Mouse (Mus musculus): ENCODE data around the gene Pigs.

The Pigs gene

GRCm38 (mm10) chr11:78337040-78337439, 8.8 kb downstream of the Pigs start:
- DNase-seq (ENCODE audit: low spot score), result no peak

- no peak for DNase-seq (ENCODE audit: low spot score)
Observed at GRCm38 (mm10) chr11:78341702-78342101, 13.5 kb downstream of the Pigs start.

GRCm38 (mm10) chr11:78343381-78344327, 15.4 kb downstream of the Pigs start, which contains the start of gene Unc119:
Gene Unc119 (plus strand): TSS chr11:78343482.
- DNase-seq (ENCODE audit: low spot score), result peak; percentile 67

GRCm38 (mm10) chr11:78344328-78344889, 16.2 kb downstream of the Pigs start:
- DNase-seq (ENCODE audit: low spot score), result no peak

- no peak for DNase-seq (ENCODE audit: low spot score)
Observed at GRCm38 (mm10) chr11:78344890-78345715, 16.9 kb downstream of the Pigs start.

- no peak for DNase-seq (ENCODE audit: low spot score)
Observed at GRCm38 (mm10) chr11:78345801-78346200, 17.6 kb downstream of the Pigs start.

GRCm38 (mm10) chr11:78346326-78347069, 18.3 kb downstream of the Pigs start:
- no peak for DNase-seq (ENCODE audit: low spot score)

- DNase-seq (ENCODE audit: low spot score), result peak; percentile 60
Observed at GRCm38 (mm10) chr11:78347070-78347754, 19.0 kb downstream of the Pigs start.

GRCm38 (mm10) chr11:78347908-78348307, 19.7 kb downstream of the Pigs start:
- DNase-seq (ENCODE audit: low spot score), result no peak

- no peak for DNase-seq (ENCODE audit: low spot score)
Observed at GRCm38 (mm10) chr11:78348474-78348873, 20.3 kb downstream of the Pigs start.

- no peak for DNase-seq (ENCODE audit: low spot score)
Observed at GRCm38 (mm10) chr11:78349441-78350358, 21.5 kb downstream of the Pigs start.

- DNase-seq (ENCODE audit: low spot score), result no peak
Observed at GRCm38 (mm10) chr11:78353081-78353480, 24.9 kb downstream of the Pigs start.

GRCm38 (mm10) chr11:78354905-78355304, 26.7 kb downstream of the Pigs start:
- DNase-seq (ENCODE audit: low spot score), result no peak

- DNase-seq (ENCODE audit: low spot score), result peak; percentile 53
Observed at GRCm38 (mm10) chr11:78355471-78356238, 27.4 kb downstream of the Pigs start.

GRCm38 (mm10) chr11:78358330-78359007, 30.3 kb downstream of the Pigs start:
- peak; percentile 33 for DNase-seq (ENCODE audit: low spot score)

GRCm38 (mm10) chr11:78360125-78360788, 32.0 kb downstream of the Pigs start:
- DNase-seq (ENCODE audit: low spot score), result peak; percentile 62

- no peak for DNase-seq (ENCODE audit: low spot score)
Observed at GRCm38 (mm10) chr11:78360789-78361131, 32.5 kb downstream of the Pigs start.

Data from ovary, postnatal 14 days (tissue).